Mouse (Mus musculus) hindbrain, embryonic 15.5 days (tissue): ENCODE data around the gene Tpsg1. TPM values are rescaled to one million over a fixed set of nuclear protein-coding genes. Genes with fewer than 3 reads are reported as not detected.

Experiments
- ATAC-seq: fragments of 200-750 bp; cut with Nextera tagmentation; 2 replicates; pipeline ENCODE4 v1.8.0; 2017; ENCODE audit warnings: low read depth, moderate number of reproducible peaks, moderate TSS enrichment; ENCODE audit not compliant: low FRiP score
- H3K27ac ChIP-seq: fragments of 300-500 bp; sonication (generic); replicated peaks from 2 replicates; pipeline ENCODE4 v1.5.1; 2015; ENCODE audit warnings: mild to moderate bottlenecking, inconsistent platforms
- H3K27me3 ChIP-seq: fragments of 300-500 bp; sonication (generic); 2 replicates; pipeline ENCODE4 v1.6.1; 2015; ENCODE audit warnings: control low read depth, inconsistent platforms
- H3K36me3 ChIP-seq: fragments of 300-500 bp; sonication (generic); 2 replicates; pipeline ENCODE4 v1.6.1; 2015; ENCODE audit warnings: control low read depth, inconsistent platforms
- H3K4me1 ChIP-seq: fragments of 300-500 bp; sonication (generic); replicated peaks from 2 replicates; pipeline ENCODE4 v1.6.1; 2015; ENCODE audit warnings: control low read depth, inconsistent platforms
- H3K4me2 ChIP-seq: fragments of 300-500 bp; sonication (generic); 2 replicates; pipeline ENCODE4 v1.6.1; 2015; ENCODE audit warnings: moderate library complexity, mild to moderate bottlenecking, inconsistent platforms
- H3K4me3 ChIP-seq: fragments of 300-500 bp; sonication (generic); 2 replicates; pipeline ENCODE4 v1.5.1; 2015; ENCODE audit warnings: mild to moderate bottlenecking, inconsistent platforms
- H3K9ac ChIP-seq: fragments of 300-500 bp; sonication (generic); 2 replicates; pipeline ENCODE4 v1.6.1; 2015; ENCODE audit warnings: inconsistent platforms
- H3K9me3 ChIP-seq: fragments of 300-500 bp; sonication (generic); 2 replicates; pipeline ENCODE4 v1.6.1; 2016; ENCODE audit warnings: control low read depth, inconsistent platforms
- WGBS: fragments of 180-500 bp; shearing (Covaris S2); methylation state at CpG from one replicate; pipeline ENCODE4 v1.1.7; 2015; 5-methylcytosine and 5-hydroxymethylcytosine counted together
- polyA plus RNA-seq: library from polyadenylated mRNA; unstranded; fragments of >200 nt; fragmentation: Nextera tagmentation; extraction: Ambion mirVana; gene quantifications from 2 replicates; pipeline ENCODE4 v1.2.1, GENCODE M21; 2015

Gene Tpsg1
- polyA plus RNA-seq = 0.64 and 0.79 TPM in 2 replicates

GRCm38 (mm10) chr17:25368973-25369372, at the start of gene Tpsg1:
Tpsg1 (plus strand) TSS chr17:25369273.
- Histone ChIP-seq H3K27me3 (no peaks in the 10 kb centered on the region), H3K36me3 (no peaks in the 10 kb centered on the region), H3K27ac (no peak within 1 kb of the TSS), H3K4me2 (no peak within 1 kb of the TSS), H3K9ac (no peak within 1 kb of the TSS), H3K9me3 (no peaks in the 10 kb centered on the region), H3K4me1 (no peaks in the 10 kb centered on the region), H3K4me3 (no peak within 1 kb of the TSS)
- no peak for ATAC-seq
- 80% methylated on average over 3 of the region's 3 CpGs for WGBS

GRCm38 (mm10) chr17:25320819-25321218, 48.3 kb upstream of the Tpsg1 start:
- ATAC-seq = no peak
- Histone ChIP-seq H3K27me3 (no peaks in the 10 kb centered on the region), H3K4me2 (no peak overlapping the region), H3K9ac (no peak overlapping the region), H3K9me3 (no peaks in the 10 kb centered on the region), H3K36me3 (no peaks in the 10 kb centered on the region), H3K4me3 (no peak overlapping the region), H3K27ac (no peak overlapping the region), H3K4me1 (no peaks in the 10 kb centered on the region)
- 91% methylated on average over 8 of the region's 8 CpGs for WGBS

GRCm38 (mm10) chr17:25322930-25323329, 46.1 kb upstream of the Tpsg1 start:
- H3K9ac ChIP-seq = no peak overlapping the region
- no peaks in the 10 kb centered on the region for H3K9me3 ChIP-seq
- H3K27me3 ChIP-seq = no peaks in the 10 kb centered on the region
- no peak overlapping the region for H3K27ac ChIP-seq
- no peak overlapping the region for H3K4me3 ChIP-seq
- no peaks in the 10 kb centered on the region for H3K4me1 ChIP-seq
- WGBS = 31% methylated on average over 2 of the region's 2 CpGs
- no peak overlapping the region for H3K4me2 ChIP-seq
- H3K36me3 ChIP-seq = no peaks in the 10 kb centered on the region
- ATAC-seq = no peak

GRCm38 (mm10) chr17:25332321-25332720, 36.8 kb upstream of the Tpsg1 start:
- no peak for ATAC-seq
- no peaks in the 10 kb centered on the region for H3K4me1 ChIP-seq
- no peak overlapping the region for H3K4me2 ChIP-seq
- no peak overlapping the region for H3K27ac ChIP-seq
- WGBS = 85% methylated on average over 9 of the region's 9 CpGs
- H3K4me3 ChIP-seq = no peak overlapping the region
- H3K27me3 ChIP-seq = 0 out of 2 replicates have a peak, but pooled peaks cover 3% of the 10 kb centered on the region
- no peak overlapping the region for H3K9ac ChIP-seq
- H3K36me3 ChIP-seq = no peaks in the 10 kb centered on the region
- H3K9me3 ChIP-seq = no peaks in the 10 kb centered on the region

- ATAC-seq = no peak
- no peak overlapping the region for H3K9ac ChIP-seq
- WGBS = 4% methylated on average over 8 of the region's 8 CpGs
- H3K9me3 ChIP-seq = no peaks in the 10 kb centered on the region
- H3K4me3 ChIP-seq = no peak overlapping the region
- H3K27me3 ChIP-seq = 0 out of 2 replicates have a peak, but pooled peaks cover 3% of the 10 kb centered on the region
- no peak overlapping the region for H3K4me2 ChIP-seq
- no peaks in the 10 kb centered on the region for H3K4me1 ChIP-seq
- H3K27ac ChIP-seq = no peak overlapping the region
- H3K36me3 ChIP-seq = no peaks in the 10 kb centered on the region
These were observed 35.1 kb upstream of the Tpsg1 start for GRCm38 (mm10) chr17:25333943-25334342.

GRCm38 (mm10) chr17:25338218-25338617, 30.9 kb upstream of the Tpsg1 start:
- H3K9ac ChIP-seq = no peak overlapping the region
- H3K27me3 ChIP-seq = no peaks in the 10 kb centered on the region
- H3K9me3 ChIP-seq = no peaks in the 10 kb centered on the region
- no peaks in the 10 kb centered on the region for H3K36me3 ChIP-seq
- WGBS = 88% methylated on average over 4 of the region's 4 CpGs
- H3K4me3 ChIP-seq = no peak overlapping the region
- no peak overlapping the region for H3K4me2 ChIP-seq
- no peaks in the 10 kb centered on the region for H3K4me1 ChIP-seq
- no peak for ATAC-seq
- H3K27ac ChIP-seq = no peak overlapping the region

- no peaks in the 10 kb centered on the region for H3K4me1 ChIP-seq
- WGBS = 86% methylated on average over 6 of the region's 6 CpGs
- no peak overlapping the region for H3K9ac ChIP-seq
- no peaks in the 10 kb centered on the region for H3K36me3 ChIP-seq
- no peak overlapping the region for H3K4me3 ChIP-seq
- no peak for ATAC-seq
- H3K27ac ChIP-seq = no peak overlapping the region
- no peak overlapping the region for H3K4me2 ChIP-seq
- no peaks in the 10 kb centered on the region for H3K27me3 ChIP-seq
- H3K9me3 ChIP-seq = no peaks in the 10 kb centered on the region
These were observed 29.1 kb upstream of the Tpsg1 start for GRCm38 (mm10) chr17:25340003-25340402.

GRCm38 (mm10) chr17:25341490-25341889, 27.6 kb upstream of the Tpsg1 start:
- Histone ChIP-seq H3K4me2 (no peak overlapping the region), H3K4me1 (no peaks in the 10 kb centered on the region), H3K27ac (no peak overlapping the region), H3K4me3 (no peak overlapping the region), H3K9me3 (no peaks in the 10 kb centered on the region), H3K9ac (no peak overlapping the region), H3K36me3 (no peaks in the 10 kb centered on the region), H3K27me3 (no peaks in the 10 kb centered on the region)
- ATAC-seq = no peak
- WGBS = 69% methylated on average over 3 of the region's 3 CpGs

- WGBS = 89% methylated on average over 4 of the region's 4 CpGs
- ATAC-seq = no peak
These were observed 23.6 kb upstream of the Tpsg1 start, which contains the start of gene Tpsab1 for GRCm38 (mm10) chr17:25345462-25345861. Tpsab1 (minus strand) TSS chr17:25345562.

GRCm38 (mm10) chr17:25361291-25361690, 7.8 kb upstream of the Tpsg1 start:
- Histone ChIP-seq H3K9me3 (no peaks in the 10 kb centered on the region), H3K27ac (no peak overlapping the region), H3K27me3 (no peaks in the 10 kb centered on the region), H3K9ac (no peak overlapping the region), H3K4me2 (no peak overlapping the region), H3K4me1 (no peaks in the 10 kb centered on the region), H3K4me3 (no peak overlapping the region), H3K36me3 (no peaks in the 10 kb centered on the region)
- WGBS = 67% methylated on average over 2 of the region's 2 CpGs
- ATAC-seq = no peak

More at GRCm38 (mm10) chr17:25345462-25345861, 23.6 kb upstream of the Tpsg1 start, which contains the start of gene Tpsab1:
- Histone ChIP-seq H3K9ac (no peak within 1 kb of the TSS), H3K36me3 (no peaks in the 10 kb centered on the region), H3K4me2 (no peak within 1 kb of the TSS), H3K9me3 (no peaks in the 10 kb centered on the region), H3K27me3 (no peaks in the 10 kb centered on the region), H3K4me3 (no peak within 1 kb of the TSS), H3K27ac (no peak within 1 kb of the TSS), H3K4me1 (no peaks in the 10 kb centered on the region)

GRCm38 (mm10) chr17:25363726-25364125, 5.3 kb upstream of the Tpsg1 start:
- ATAC-seq = no peak
- no peaks in the 10 kb centered on the region for H3K27me3 ChIP-seq
- no peak overlapping the region for H3K9ac ChIP-seq
- whole genome bisulfite sequencing = 6% methylated on average over 1 of the region's 1 CpGs
- H3K4me1 ChIP-seq = no peaks in the 10 kb centered on the region
- no peak overlapping the region for H3K4me3 ChIP-seq
- H3K9me3 ChIP-seq = no peaks in the 10 kb centered on the region
- H3K4me2 ChIP-seq = no peak overlapping the region
- no peaks in the 10 kb centered on the region for H3K36me3 ChIP-seq
- H3K27ac ChIP-seq = no peak overlapping the region

- 92% methylated on average over 2 of the region's 2 CpGs for WGBS
- ATAC-seq = no peak
These were observed 3.1 kb upstream of the Tpsg1 start, which contains the start of gene Tpsb2 for GRCm38 (mm10) chr17:25366005-25366404. Tpsb2 (plus strand) TSS chr17:25366305.

GRCm38 (mm10) chr17:25372491-25372890, 3.4 kb downstream of the Tpsg1 start:
- no peak for ATAC-seq
- WGBS = 79% methylated on average over 8 of the region's 8 CpGs
- no peak overlapping the region for H3K27ac ChIP-seq
- H3K4me2 ChIP-seq = no peak overlapping the region
- no peaks in the 10 kb centered on the region for H3K27me3 ChIP-seq
- H3K4me1 ChIP-seq = no peaks in the 10 kb centered on the region
- H3K36me3 ChIP-seq = 0 out of 2 replicates have a peak, but pooled peaks cover 3% of the 10 kb centered on the region
- H3K4me3 ChIP-seq = no peak overlapping the region
- no peaks in the 10 kb centered on the region for H3K9me3 ChIP-seq
- no peak overlapping the region for H3K9ac ChIP-seq

More at GRCm38 (mm10) chr17:25366005-25366404, 3.1 kb upstream of the Tpsg1 start, which contains the start of gene Tpsb2:
- no peak within 1 kb of the TSS for H3K4me2 ChIP-seq
- H3K9ac ChIP-seq = no peak within 1 kb of the TSS
- H3K27me3 ChIP-seq = no peaks in the 10 kb centered on the region
- H3K9me3 ChIP-seq = no peaks in the 10 kb centered on the region
- no peaks in the 10 kb centered on the region for H3K36me3 ChIP-seq
- H3K4me3 ChIP-seq = no peak within 1 kb of the TSS
- H3K27ac ChIP-seq = no peak within 1 kb of the TSS
- H3K4me1 ChIP-seq = no peaks in the 10 kb centered on the region
